Mouse (Mus musculus): ENCODE data around the gene Cry2. TPM values are rescaled to one million over a fixed set of nuclear protein-coding genes. Genes with fewer than 3 reads are reported as not detected.

The Cry2 gene
- polyA plus RNA-seq, 1 experiment from 2014 or later: 12.6 TPM

DNA sequence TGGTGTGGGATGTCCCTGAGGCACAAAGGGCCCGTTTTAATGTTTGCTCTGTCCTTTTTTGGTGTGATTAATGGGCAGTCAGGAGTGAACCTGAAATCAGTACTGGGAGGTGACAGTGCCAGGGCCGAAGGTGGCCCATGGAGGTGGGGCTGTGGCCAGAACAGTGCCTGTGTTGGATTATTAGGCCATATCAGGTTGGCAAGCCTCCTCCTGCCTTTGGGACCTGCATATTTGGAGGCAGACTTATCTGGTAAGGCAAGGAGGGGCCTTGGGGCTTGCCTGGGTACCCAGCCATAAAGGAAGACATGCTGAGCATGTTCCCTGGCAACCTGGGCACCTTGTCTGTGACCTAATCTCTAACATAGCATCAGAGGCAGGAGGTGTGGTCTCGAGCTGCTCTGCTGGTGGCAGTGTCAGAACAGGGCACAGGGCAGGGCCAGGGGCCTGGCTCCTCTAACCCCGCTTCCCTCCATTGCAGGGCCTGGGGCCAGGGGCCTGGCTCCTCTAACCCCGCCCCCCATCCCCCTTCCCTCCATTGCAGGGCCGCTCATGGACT is 53.3 kb downstream of the Cry2 start:
- peaks cover 3% of the 10 kb centered on the region; the same call in 1 of the 2 replicates for H3K4me1 ChIP-seq (ENCODE audit: control insufficient read depth, insufficient read depth, low read length)
- no peak overlapping the region for H3K9ac ChIP-seq (replicated peaks; ENCODE audit: low read length)
- no peak overlapping the region for H3K27ac ChIP-seq (replicated peaks; ENCODE audit: low read depth, low read length)
- DNase-seq (ENCODE audit: low spot score) (no peak), ATAC-seq (replicated peaks; ENCODE audit: insufficient number of reproducible peaks, low FRiP score, low TSS enrichment, low read depth) (no peak)
- no peak overlapping the region for H3K4me2 ChIP-seq (ENCODE audit: low read depth, low read length)
- H3K4me3 ChIP-seq (ENCODE audit: low read depth, low read length): no peak overlapping the region
- H3K36me3 ChIP-seq (replicated peaks; ENCODE audit: control insufficient read depth, insufficient read depth, low read depth, low read length): peaks cover 4% of the 10 kb centered on the region; the same call in 1 of the 2 replicates
- H3K9me3 ChIP-seq (replicated peaks; ENCODE audit: control insufficient read depth, low read length): no peaks in the 10 kb centered on the region
- 75% methylated on average over 6 of the region's 6 CpGs for WGBS
- no peaks in the 10 kb centered on the region for H3K27me3 ChIP-seq (ENCODE audit: control insufficient read depth, insufficient read depth, low read length)

DNA sequence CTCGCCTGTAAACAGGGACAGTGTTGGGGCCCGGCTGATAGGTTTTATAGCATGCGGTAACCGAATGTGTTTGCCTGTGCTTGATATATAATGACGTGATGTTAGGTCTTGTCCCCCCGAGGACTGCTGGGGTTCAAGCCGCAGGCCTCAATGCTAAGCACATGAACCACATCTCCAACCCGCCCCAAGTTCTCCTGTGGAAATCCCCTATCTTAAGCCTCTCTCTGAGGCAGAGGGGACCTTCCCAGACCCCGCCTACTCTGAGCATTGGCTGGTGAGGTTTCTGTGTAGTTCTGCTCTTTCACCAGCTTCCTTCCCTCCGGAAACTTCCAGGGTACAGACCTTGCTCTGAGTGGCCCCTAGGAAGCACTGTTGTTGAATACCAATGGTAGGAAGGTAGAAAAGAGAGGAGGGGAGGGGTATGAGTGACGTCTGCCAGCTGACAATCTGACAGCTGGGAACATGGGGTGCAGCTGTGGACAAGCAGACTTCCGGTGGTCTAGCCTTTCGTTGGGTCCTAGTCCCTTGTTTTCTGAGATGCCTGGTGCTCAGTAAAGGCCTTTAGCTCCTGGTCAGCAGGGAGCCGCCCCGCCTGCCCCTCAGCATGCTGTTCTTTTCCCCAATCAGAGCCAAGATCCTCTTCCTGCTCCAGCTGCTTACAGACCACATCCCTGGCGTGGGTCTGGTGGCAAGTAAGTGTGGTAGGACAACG is 53.9 kb downstream of the Cry2 start:
- no peak overlapping the region for H3K4me2 ChIP-seq (ENCODE audit: low read depth, low read length)
- H3K27me3 ChIP-seq (ENCODE audit: control insufficient read depth, insufficient read depth, low read length): no peaks in the 10 kb centered on the region
- H3K4me1 ChIP-seq (ENCODE audit: control insufficient read depth, insufficient read depth, low read length): peaks cover 3% of the 10 kb centered on the region; the same call in 1 of the 2 replicates
- H3K9me3 ChIP-seq (replicated peaks; ENCODE audit: control insufficient read depth, low read length): no peaks in the 10 kb centered on the region
- H3K36me3 ChIP-seq (replicated peaks; ENCODE audit: control insufficient read depth, insufficient read depth, low read depth, low read length): peaks cover 2% of the 10 kb centered on the region; the same call in 1 of the 2 replicates
- no peak overlapping the region for H3K27ac ChIP-seq (replicated peaks; ENCODE audit: low read depth, low read length)
- DNase-seq (ENCODE audit: low spot score) (no peak), ATAC-seq (replicated peaks; ENCODE audit: insufficient number of reproducible peaks, low FRiP score, low TSS enrichment, low read depth) (no peak)
- no peak overlapping the region for H3K9ac ChIP-seq (replicated peaks; ENCODE audit: low read length)
- 76% methylated on average over 17 of the region's 17 CpGs for WGBS
- no peak overlapping the region for H3K4me3 ChIP-seq (ENCODE audit: low read depth, low read length)

DNA sequence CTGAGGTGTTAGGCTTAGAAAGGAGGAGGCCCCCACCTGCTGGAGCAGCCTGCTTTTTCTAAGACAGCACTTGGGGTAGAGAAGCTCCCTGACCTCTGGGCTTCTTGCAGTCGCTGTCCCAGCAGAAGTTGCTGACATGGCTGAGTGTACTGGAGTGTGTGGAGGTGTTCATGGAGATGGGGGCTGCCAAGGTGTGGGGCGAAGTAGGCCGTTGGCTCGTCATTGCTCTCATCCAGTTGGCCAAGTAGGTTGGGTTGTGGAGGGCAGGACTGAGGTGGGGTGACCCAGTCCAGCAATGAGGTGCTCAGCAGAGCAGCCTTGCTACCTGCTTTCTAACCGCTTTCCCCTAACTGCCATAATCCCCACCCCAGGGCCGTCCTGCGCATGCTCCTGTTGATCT is 56.5 kb downstream of the Cry2 start:
- H3K9me3 ChIP-seq (replicated peaks; ENCODE audit: control insufficient read depth, low read length): no peaks in the 10 kb centered on the region
- peaks cover 3% of the 10 kb centered on the region; the same call in 1 of the 2 replicates for H3K4me1 ChIP-seq (ENCODE audit: control insufficient read depth, insufficient read depth, low read length)
- no peak overlapping the region for H3K4me2 ChIP-seq (ENCODE audit: low read depth, low read length)
- 96% methylated on average over 7 of the region's 7 CpGs for WGBS
- DNase-seq (ENCODE audit: low spot score): no peak
- H3K36me3 ChIP-seq (replicated peaks; ENCODE audit: control insufficient read depth, insufficient read depth, low read depth, low read length): no peaks in the 10 kb centered on the region; the same call in 1 of the 2 replicates
- H3K27ac ChIP-seq (replicated peaks; ENCODE audit: low read depth, low read length): no peak overlapping the region
- H3K9ac ChIP-seq (replicated peaks; ENCODE audit: low read length): no peak overlapping the region
- H3K4me3 ChIP-seq (ENCODE audit: low read depth, low read length): no peak overlapping the region
- ATAC-seq (replicated peaks; ENCODE audit: insufficient number of reproducible peaks, low FRiP score, low TSS enrichment, low read depth): no peak
- H3K27me3 ChIP-seq (ENCODE audit: control insufficient read depth, insufficient read depth, low read length): no peaks in the 10 kb centered on the region

DNA sequence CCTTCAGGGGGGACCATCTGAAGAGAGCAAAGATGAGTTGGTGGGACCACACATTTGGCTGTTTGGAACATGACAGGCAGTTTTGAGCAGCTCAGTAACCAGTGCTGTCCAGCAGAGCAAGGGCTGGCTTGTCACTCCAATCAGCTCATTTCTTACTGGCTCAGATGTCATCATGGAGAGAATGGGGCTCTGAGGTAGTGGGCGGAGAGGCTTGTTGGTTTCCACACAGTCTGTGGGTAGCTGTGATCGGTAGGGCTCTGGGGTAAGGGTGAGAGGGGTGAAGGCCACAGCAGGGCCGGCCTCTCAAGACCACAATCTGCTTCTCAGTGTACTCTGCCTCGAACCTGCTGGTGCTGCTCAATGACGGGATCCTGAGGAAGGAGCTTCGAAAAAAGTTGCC is 57.5 kb downstream of the Cry2 start:
- DNase-seq (ENCODE audit: low spot score) (no peak), ATAC-seq (replicated peaks; ENCODE audit: insufficient number of reproducible peaks, low FRiP score, low TSS enrichment, low read depth) (no peak)
- no peak overlapping the region; the same call in 1 of the 2 replicates for H3K4me3 ChIP-seq (ENCODE audit: low read depth, low read length)
- no peak overlapping the region for H3K27ac ChIP-seq (replicated peaks; ENCODE audit: low read depth, low read length)
- H3K4me1 ChIP-seq (ENCODE audit: control insufficient read depth, insufficient read depth, low read length): peaks cover 3% of the 10 kb centered on the region; the same call in 1 of the 2 replicates
- H3K9me3 ChIP-seq (replicated peaks; ENCODE audit: control insufficient read depth, low read length): no peaks in the 10 kb centered on the region
- H3K9ac ChIP-seq (replicated peaks; ENCODE audit: low read length): no peak overlapping the region
- 81% methylated on average over 6 of the region's 6 CpGs for WGBS
- peaks cover 2% of the 10 kb centered on the region; the same call in 1 of the 2 replicates for H3K27me3 ChIP-seq (ENCODE audit: control insufficient read depth, insufficient read depth, low read length)
- H3K4me2 ChIP-seq (ENCODE audit: low read depth, low read length): peak overlapping the region; percentile 84; the same call in 1 of the 2 replicates
- H3K36me3 ChIP-seq (replicated peaks; ENCODE audit: control insufficient read depth, insufficient read depth, low read depth, low read length): no peaks in the 10 kb centered on the region; the same call in 1 of the 2 replicates

DNA sequence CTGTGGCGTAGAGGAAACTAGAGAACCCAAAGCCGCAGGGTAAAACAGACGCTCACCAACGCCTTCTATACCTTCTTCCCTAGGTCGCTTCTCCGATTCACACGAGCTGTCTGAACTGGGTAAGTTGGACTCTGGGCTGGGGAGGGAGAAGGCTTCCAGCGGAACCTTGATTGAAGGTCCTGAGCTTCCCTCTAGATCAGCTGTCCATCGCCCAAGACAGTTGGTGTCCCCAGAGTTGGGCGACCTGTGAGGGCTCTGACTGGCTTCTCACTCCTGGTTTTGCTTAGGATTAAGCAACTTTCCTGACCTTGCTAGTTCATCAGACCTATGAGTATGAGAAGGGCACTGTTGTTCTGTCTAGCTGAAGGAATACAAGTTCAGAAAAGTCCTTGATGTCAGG is 58.1 kb downstream of the Cry2 start:
- WGBS: 10% methylated on average over 10 of the region's 10 CpGs
- Histone ChIP-seq H3K36me3 (replicated peaks; ENCODE audit: control insufficient read depth, insufficient read depth, low read depth, low read length) (no peaks in the 10 kb centered on the region; the same call in 1 of the 2 replicates), H3K4me2 (ENCODE audit: low read depth, low read length) (peak overlapping the region; percentile 84), H3K27ac (replicated peaks; ENCODE audit: low read depth, low read length) (0 out of 2 replicates have a peak overlapping the region, but pooled peaks have one; percentile 65), H3K9ac (replicated peaks; ENCODE audit: low read length) (peak overlapping the region; percentile 25), H3K9me3 (replicated peaks; ENCODE audit: control insufficient read depth, low read length) (no peaks in the 10 kb centered on the region), H3K4me3 (ENCODE audit: low read depth, low read length) (peak overlapping the region; percentile 67), H3K27me3 (ENCODE audit: control insufficient read depth, insufficient read depth, low read length) (peaks cover 7% of the 10 kb centered on the region; the same call in 1 of the 2 replicates), H3K4me1 (ENCODE audit: control insufficient read depth, insufficient read depth, low read length) (peaks cover 5% of the 10 kb centered on the region; the same call in 1 of the 2 replicates)
- ATAC-seq (replicated peaks; ENCODE audit: insufficient number of reproducible peaks, low FRiP score, low TSS enrichment, low read depth) (no peak), DNase-seq (ENCODE audit: low spot score) (no peak)

DNA sequence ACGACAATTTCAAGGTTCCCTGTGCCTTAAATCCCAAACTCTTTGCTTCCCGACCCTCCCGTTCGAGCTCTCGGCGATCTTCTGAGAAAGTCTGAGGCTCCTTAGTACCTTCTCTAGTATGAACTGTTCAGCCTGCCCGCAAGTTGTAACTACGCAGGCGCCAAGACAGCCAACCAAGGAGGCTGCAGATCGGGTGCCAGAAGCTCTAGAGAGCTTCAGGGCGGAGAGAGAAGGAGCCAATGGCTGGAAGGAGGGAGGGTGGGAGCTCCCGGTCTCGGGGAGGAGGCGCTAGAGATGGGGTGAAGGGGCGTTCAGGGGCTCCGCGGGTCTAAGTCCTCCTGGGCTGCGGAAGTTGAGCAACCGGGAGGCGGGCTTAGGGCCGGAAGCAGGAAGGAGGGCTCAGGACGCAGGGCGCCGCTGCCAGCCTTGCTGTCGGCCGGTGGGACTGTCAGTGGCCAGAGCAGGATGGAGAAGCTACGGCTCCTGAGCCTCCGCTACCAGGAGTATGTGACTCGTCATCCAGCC is 58.7 kb downstream of the Cry2 start:
- Histone ChIP-seq H3K4me1 (ENCODE audit: control insufficient read depth, insufficient read depth, low read length) (peaks cover 8% of the 10 kb centered on the region), H3K9ac (replicated peaks; ENCODE audit: low read length) (peak overlapping the region; percentile 25), H3K4me3 (ENCODE audit: low read depth, low read length) (peak overlapping the region; percentile 67), H3K36me3 (replicated peaks; ENCODE audit: control insufficient read depth, insufficient read depth, low read depth, low read length) (no peaks in the 10 kb centered on the region; the same call in 1 of the 2 replicates), H3K9me3 (replicated peaks; ENCODE audit: control insufficient read depth, low read length) (no peaks in the 10 kb centered on the region), H3K27me3 (ENCODE audit: control insufficient read depth, insufficient read depth, low read length) (peaks cover 10% of the 10 kb centered on the region; the same call in 1 of the 2 replicates), H3K27ac (replicated peaks; ENCODE audit: low read depth, low read length) (peak overlapping the region; percentile 65), H3K4me2 (ENCODE audit: low read depth, low read length) (peak overlapping the region; percentile 84)
- ATAC-seq (replicated peaks; ENCODE audit: insufficient number of reproducible peaks, low FRiP score, low TSS enrichment, low read depth): peak; percentile 90
- WGBS: 1% methylated on average over 28 of the region's 29 CpGs
- peak; percentile 96 for DNase-seq (ENCODE audit: low spot score)

DNA sequence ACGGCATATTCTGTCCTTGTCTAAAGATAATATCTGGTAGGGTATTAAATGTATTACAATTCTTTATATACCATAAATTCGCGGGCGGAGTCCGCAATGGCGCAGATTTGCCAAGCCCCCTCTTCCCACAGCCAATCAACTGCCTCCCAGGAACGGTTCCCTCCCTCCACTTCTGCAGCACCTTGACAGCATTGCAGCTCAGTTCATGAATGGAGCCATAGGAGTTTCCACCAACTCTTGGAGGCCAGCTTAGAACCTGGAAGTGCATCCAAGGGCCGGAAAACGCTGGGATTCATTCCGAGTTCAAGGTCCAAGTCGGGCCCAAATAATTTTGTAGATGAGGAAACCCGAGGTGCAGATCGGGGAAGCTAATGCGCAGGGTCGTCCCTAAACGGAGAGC is 59.3 kb downstream of the Cry2 start, which contains the start of the genes Pex16 and Large2:
Gene Pex16 (plus strand): TSS at position 163 of the 400 bp plus-strand sequence.
Gene Large2 (minus strand): TSS at position 356 of the 400 bp plus-strand sequence.
- Histone ChIP-seq H3K9me3 (replicated peaks; ENCODE audit: control insufficient read depth, low read length) (no peaks in the 10 kb centered on the region), H3K9ac (replicated peaks; ENCODE audit: low read length) (peak within 1 kb of the TSS; percentile 25), H3K4me1 (ENCODE audit: control insufficient read depth, insufficient read depth, low read length) (peaks cover 11% of the 10 kb centered on the region), H3K27ac (replicated peaks; ENCODE audit: low read depth, low read length) (peak within 1 kb of the TSS; percentile 65), H3K36me3 (replicated peaks; ENCODE audit: control insufficient read depth, insufficient read depth, low read depth, low read length) (no peaks in the 10 kb centered on the region; the same call in 1 of the 2 replicates), H3K4me3 (ENCODE audit: low read depth, low read length) (peak within 1 kb of the TSS; percentile 67), H3K4me2 (ENCODE audit: low read depth, low read length) (peak within 1 kb of the TSS; percentile 84), H3K27me3 (ENCODE audit: control insufficient read depth, insufficient read depth, low read length) (peaks cover 10% of the 10 kb centered on the region; the same call in 1 of the 2 replicates)
- DNase-seq (ENCODE audit: low spot score) (peak; percentile 69), ATAC-seq (replicated peaks; ENCODE audit: insufficient number of reproducible peaks, low FRiP score, low TSS enrichment, low read depth) (no peak)
- WGBS: 2% methylated on average over 16 of the region's 16 CpGs

Data from embryonic facial prominence, embryonic 11.5 days (tissue).